Mouse (Mus musculus) heart, postnatal 14 days (tissue): Measurements from ENCODE around the gene Got2. TPM values are rescaled to one million over a fixed set of nuclear protein-coding genes. Genes with fewer than 3 reads are reported as not detected.
A peak's percentile ranks its signal among the peaks of the same experiment; 100 is the strongest.

Experiments
- DNase-seq, 2 experiments: peaks; one replicate each; pipeline ENCODE4 v3.0.0; 2021 to 2022
- intact Hi-C: fragments of 180-260 bp; cut with DNase I; formaldehyde crosslinking; loops from one replicate; pipeline ENCODE4 v1.15.1; 2025
- long read RNA-seq, 2 experiments: library from polyadenylated mRNA; stranded (forward); transcript quantifications; one replicate each; pipeline ENCODE4 v2.0.0; 2021
- total RNA-seq, 2 experiments: library from RNA; stranded (reverse); gene quantifications; 2 replicates each; pipeline ENCODE4 v1.2.3; 2021

Got2 gene
- 100 to 1,000 TPM; 785 to 791 TPM for total RNA-seq
- long read RNA-seq, experiment 1, transcript Got2-201 (10 exons, 2,530 nt): major isoform, 158 of 365 reads
- long read RNA-seq, experiment 1, partial matches to known transcripts: 40 of 365 reads
- long read RNA-seq, experiment 1, other reads (novel, unspliced or antisense): 167 of 365 reads
- long read RNA-seq, experiment 2, transcript Got2-201 (10 exons, 2,530 nt): major isoform, 105 of 275 reads
- long read RNA-seq, experiment 2, partial matches to known transcripts: 37 of 275 reads
- long read RNA-seq, experiment 2, other reads (novel, unspliced or antisense): 133 of 275 reads

GRCm38 (mm10) chr8:95888285-95889136 lies at the start of gene Got2:
Got2 (minus strand) TSS chr8:95888547.
- intact Hi-C loops: loop anchor here (5.0 kb wide), 1 partner anchor 36 kb away; the partner anchor contains the start of gene Slc38a7
- peak; percentile 93 for DNase-seq

DNA sequence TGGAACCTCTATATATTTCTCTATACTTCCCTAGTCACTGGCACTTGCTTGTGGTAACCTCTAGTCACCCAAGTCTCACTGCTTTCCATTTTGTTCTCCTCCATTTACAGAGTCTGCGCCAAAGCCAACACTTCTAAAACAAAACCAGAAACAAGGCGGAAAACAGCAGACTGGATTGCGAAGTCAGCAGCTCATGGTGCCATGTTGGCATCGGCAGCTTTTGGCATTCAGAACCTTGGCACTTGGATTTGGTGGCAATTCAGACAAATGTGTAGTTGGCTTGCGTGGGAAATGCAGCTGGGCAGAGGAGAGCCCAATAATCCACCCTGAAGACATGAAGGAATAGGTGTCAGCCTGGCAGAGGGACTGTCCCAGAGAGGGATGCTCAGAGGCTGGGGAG lies 44.5 kb upstream of the Got2 start:
- DNase-seq: no peak
- intact Hi-C loops: no loop called here

- intact Hi-C loops: no loop called here
These were observed 41.5 kb upstream of the Got2 start for GRCm38 (mm10) chr8:95929821-95930220.

GRCm38 (mm10) chr8:95916106-95916505 lies 27.8 kb upstream of the Got2 start:
- peak in 1 of 2 experiments; percentile 6 for DNase-seq
- intact Hi-C loops: loop anchor here (5.0 to 10.0 kb wide), 3 partner anchors 84 to 314 kb away; partner anchors contain the start of gene Setd6

More at GRCm38 (mm10) chr8:95929821-95930220, 41.5 kb upstream of the Got2 start:
- no peak for DNase-seq

DNA sequence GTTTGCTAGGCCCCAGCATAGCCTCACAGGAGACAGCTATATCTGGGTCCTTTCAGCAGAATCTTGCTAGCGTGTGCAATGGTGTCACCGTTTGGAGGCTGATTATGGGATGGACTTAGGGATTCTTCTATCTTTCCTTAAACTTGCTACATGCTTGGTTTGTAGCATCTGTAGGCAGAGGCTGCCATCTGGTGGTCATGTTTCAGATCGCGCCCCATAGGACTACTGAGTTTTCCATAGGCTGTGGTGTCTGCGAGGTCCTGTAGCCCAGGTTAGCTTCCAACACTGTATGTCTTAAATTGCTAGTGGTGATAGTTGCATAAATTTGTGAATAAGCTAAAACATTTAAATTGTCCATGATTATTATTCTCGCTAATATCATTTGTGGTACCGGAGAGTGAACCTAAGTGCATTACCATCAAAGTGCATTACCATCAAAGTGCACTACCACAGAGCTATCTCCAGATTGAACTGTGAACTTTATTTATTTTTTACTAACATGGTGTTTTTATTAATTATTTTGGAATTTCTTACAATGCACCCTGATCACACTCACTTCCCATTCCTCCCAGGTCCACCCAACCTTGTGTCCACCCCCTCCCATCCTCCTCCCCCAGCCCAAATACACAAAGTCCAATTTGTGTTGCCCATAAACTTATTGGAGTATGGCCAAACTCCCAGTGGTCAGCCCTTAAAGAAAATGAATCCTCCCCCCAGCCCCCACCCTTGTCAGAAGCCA lies 26.7 kb upstream of the Got2 start:
- intact Hi-C loops: loop anchor here (5.0 to 10.0 kb wide), 3 partner anchors 83 to 313 kb away; partner anchors contain the start of gene Setd6
- DNase-seq: peak; percentile 74 to 80

GRCm38 (mm10) chr8:95911240-95911639 lies 22.9 kb upstream of the Got2 start:
- intact Hi-C loops: loop anchor here (10.0 kb wide), 1 partner anchor 196 kb away; the partner anchor contains the start of gene Setd6
- DNase-seq: no peak

GRCm38 (mm10) chr8:95907885-95908284 lies 19.5 kb upstream of the Got2 start:
- DNase-seq: no peak
- intact Hi-C loops: no loop called here

- intact Hi-C loops: no loop called here
These were observed 18.4 kb upstream of the Got2 start for GRCm38 (mm10) chr8:95906738-95907137.

GRCm38 (mm10) chr8:95901864-95902263 lies 13.5 kb upstream of the Got2 start:
- DNase-seq: no peak
- intact Hi-C loops: no loop called here

More at GRCm38 (mm10) chr8:95906738-95907137, 18.4 kb upstream of the Got2 start:
- no peak for DNase-seq

GRCm38 (mm10) chr8:95893701-95894100 lies 5.4 kb upstream of the Got2 start:
- intact Hi-C loops: no loop called here
- no peak for DNase-seq

- intact Hi-C loops: loop anchor here (5.0 kb wide), 1 partner anchor 35 kb away; the partner anchor contains the start of gene Slc38a7
- DNase-seq: peak; percentile 87 to 88
These were observed 616 bp downstream of the Got2 start for GRCm38 (mm10) chr8:95887578-95888284.

DNA sequence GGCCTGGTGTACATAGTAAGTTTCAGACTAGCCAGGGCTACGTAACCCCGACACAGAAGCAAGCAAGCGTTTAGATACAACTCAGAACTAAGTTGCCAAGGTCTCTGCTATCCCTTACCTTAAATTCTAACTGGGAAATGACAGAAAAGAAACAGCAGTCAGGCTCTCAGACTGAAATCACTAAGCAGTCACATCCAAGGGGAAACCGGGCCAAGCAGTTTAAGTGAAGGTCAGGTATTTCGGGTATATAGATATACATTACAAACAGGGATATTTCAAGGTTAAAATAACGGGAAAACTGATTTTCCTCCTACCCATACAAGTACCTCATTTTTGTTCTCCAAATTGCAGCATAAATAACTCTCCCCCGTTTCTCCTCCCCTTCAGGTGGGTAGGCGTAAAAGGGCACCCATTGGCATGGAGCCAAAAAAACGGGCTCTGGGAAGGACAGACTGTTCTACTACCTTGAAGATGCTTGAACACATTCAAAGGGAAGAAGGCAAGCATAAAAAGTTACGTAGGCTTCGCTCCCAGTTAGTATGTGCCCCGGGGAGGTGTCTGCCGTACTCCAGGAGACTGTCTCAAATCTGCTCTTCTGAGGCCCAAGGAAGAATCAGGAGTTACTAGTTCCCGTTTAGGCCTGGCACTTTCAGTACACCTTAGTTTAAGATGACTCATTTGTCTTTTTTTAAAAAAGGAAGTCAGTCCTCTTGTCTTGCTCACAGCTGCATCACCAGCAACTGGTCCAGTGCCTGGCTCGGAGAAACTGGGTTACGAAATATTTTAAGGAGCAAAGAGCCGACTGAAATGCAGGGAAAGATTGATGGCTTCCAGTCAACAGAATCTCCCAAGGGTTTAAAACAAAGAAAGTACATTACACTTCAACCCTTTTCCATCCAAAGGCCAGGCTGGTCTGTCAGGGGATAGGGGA lies 1.4 kb downstream of the Got2 start:
- peak; percentile 48 to 58 for DNase-seq
- intact Hi-C loops: loop anchor here (5.0 kb wide), 1 partner anchor 35 kb away; the partner anchor contains the start of gene Slc38a7

DNA sequence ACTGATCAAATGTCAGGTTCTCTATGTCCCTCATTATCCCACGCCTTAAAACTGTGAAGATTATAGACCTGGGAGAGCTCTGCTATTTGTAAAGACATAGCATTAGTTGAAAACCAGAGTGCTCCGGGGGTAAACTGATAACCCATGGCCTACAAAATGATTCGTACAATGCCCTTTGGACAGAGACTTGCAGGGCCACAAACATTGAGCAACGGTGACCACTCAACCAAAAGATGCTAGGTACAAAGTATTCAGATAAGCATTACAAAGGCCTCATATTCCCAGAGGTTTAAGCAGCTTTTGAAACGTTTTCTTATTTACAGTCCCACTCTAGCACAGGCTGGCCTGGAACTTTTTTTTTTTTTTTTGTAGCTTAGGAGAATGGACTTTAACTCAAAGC lies 2.4 kb downstream of the Got2 start:
- DNase-seq: no peak
- intact Hi-C loops: loop anchor here (5.0 kb wide), 1 partner anchor 34 kb away; the partner anchor contains the start of gene Slc38a7

DNA sequence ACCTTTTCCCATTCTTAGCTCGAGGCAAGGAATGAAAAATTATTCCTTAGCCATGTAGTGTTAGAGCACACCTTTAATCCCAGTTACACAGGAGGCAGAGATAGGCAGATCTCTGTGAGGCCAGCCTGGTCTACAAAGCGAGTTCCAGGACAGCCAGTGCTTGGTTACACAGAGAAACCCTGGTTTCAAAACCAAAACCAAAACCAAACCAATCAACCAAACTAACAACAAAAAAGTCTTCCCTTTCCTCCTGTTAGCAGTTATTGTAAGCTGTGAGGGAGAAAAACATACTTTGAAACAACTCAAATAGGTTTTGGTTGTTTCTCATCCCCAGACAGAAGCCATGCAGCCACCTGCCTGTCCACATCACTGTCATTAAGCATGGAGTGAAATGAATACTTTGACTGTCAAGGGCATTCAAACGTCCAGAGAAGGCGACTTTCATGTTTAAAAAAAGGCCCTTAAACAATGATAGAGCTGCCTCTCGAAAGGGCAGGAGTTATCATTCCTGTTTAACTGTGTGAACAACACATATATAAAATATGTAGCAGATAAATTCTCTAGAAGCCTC lies 3.0 kb downstream of the Got2 start:
- no peak for DNase-seq
- intact Hi-C loops: loop anchor here (5.0 kb wide), 1 partner anchor 33 kb away; the partner anchor contains the start of gene Slc38a7

GRCm38 (mm10) chr8:95884491-95884890 lies 3.9 kb downstream of the Got2 start:
- intact Hi-C loops: no loop called here
- DNase-seq: no peak

DNA sequence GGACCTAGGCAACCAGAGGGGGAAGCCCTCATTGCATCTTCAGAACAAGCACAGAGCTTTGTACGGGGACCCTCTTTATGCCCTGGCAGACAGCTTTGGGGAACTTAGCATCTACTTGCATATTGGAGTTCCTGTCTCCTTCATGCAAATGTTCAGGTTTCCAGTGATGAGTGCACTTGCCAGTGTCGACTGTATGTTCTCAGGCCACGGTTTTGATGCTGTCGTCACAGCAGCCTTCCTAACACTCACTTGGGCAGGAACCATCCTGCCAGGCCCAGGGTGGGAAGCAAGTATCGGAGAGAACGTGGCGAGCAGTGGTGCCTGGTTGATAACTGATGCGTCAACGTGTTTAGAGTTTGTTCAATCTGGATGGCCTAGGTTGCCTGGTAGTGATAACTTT lies 6.2 kb downstream of the Got2 start:
- intact Hi-C loops: no loop called here
- DNase-seq: no peak

DNA sequence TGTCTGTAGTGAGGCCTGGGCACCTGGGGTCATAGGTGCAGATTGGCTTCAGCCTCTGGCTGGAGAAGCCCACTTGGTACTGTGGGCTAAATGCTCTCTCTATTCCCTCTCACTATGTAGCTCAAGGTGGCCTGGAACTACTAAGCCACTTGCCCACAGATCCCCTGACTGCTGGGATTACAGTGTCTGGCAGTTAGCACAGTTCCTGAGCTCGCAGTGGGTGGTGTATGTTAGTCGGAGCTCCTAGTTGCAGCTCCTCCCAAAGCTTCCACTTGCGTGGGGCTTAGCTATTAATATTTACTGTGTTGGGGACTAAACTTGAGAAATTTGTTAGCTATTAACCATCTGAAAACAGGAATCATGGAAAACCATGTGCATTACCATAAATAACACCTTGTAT lies 6.8 kb downstream of the Got2 start:
- no peak for DNase-seq
- intact Hi-C loops: no loop called here

DNA sequence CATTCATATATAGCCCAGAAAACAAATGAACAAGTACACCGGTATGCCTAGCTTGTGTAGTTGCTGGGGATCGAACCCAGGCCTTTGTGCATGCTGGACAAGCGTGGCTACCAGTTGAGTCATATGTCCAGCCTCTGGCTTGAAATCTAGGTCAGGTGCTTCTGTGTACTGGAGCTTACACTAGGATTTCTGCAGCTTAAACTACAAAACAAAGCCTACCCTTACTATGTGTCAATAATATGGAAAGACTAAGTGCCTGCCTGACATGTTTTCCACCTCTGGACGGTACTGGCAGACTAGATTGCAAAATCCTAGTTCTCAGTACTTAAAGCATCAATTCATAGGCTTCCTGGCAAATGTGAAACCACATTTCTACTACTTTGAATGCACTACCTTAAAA lies 8.5 kb downstream of the Got2 start:
- DNase-seq: no peak
- intact Hi-C loops: no loop called here
